Mouse (Mus musculus) lung, postnatal 0 days (tissue): ENCODE measurements around the gene Sap30bp. TPM values are rescaled to one million over a fixed set of nuclear protein-coding genes. Genes with fewer than 3 reads are reported as not detected.

Experiments
- ATAC-seq: fragments of 200-750 bp; cut with Nextera tagmentation; 2 replicates; pipeline ENCODE4 v1.8.0; 2017; ENCODE audit warnings: moderate library complexity
- DNase-seq: peaks from one replicate; pipeline ENCODE4 v3.0.0-alpha.2; 2016; ENCODE audit warnings: low spot score
- H3K27ac ChIP-seq: fragments of 300-500 bp; sonication (generic); 2 replicates; pipeline ENCODE4 v1.5.1; 2014; ENCODE audit warnings: antibody characterized with exemption, mild to moderate bottlenecking, low read length, mixed read lengths
- H3K27me3 ChIP-seq: fragments of 300-500 bp; sonication (generic); replicated peaks from 2 replicates; pipeline ENCODE4 v1.6.1; 2014; ENCODE audit warnings: low read length, mixed read lengths; ENCODE audit not compliant: insufficient read depth
- H3K36me3 ChIP-seq: fragments of 300-500 bp; sonication (generic); 2 replicates; pipeline ENCODE4 v1.6.1; 2014; ENCODE audit warnings: low read length, mixed read lengths; ENCODE audit not compliant: insufficient read depth
- H3K4me1 ChIP-seq: fragments of 300-500 bp; sonication (generic); 2 replicates; pipeline ENCODE4 v1.6.1; 2014; ENCODE audit warnings: antibody characterized with exemption, low read depth, low read length, mixed read lengths; ENCODE audit not compliant: insufficient read depth
- H3K4me2 ChIP-seq: fragments of 300-500 bp; sonication (generic); replicated peaks from 2 replicates; pipeline ENCODE4 v1.6.1; 2014; ENCODE audit warnings: low read depth, mild to moderate bottlenecking, low read length, moderate library complexity, mixed read lengths
- H3K4me3 ChIP-seq: fragments of 300-500 bp; sonication (generic); 2 replicates; pipeline ENCODE4 v1.5.1; 2014; ENCODE audit warnings: low read depth, low read length
- H3K9ac ChIP-seq: fragments of 300-500 bp; sonication (generic); replicated peaks from 2 replicates; pipeline ENCODE4 v1.6.1; 2014; ENCODE audit warnings: low read depth, mild to moderate bottlenecking
- H3K9me3 ChIP-seq: fragments of 300-500 bp; sonication (generic); 2 replicates; pipeline ENCODE4 v1.6.1; 2016; ENCODE audit warnings: low read length, mixed read lengths
- CTCF ChIP-seq: IDR thresholded peaks from 2 replicates; pipeline ENCODE4 v1.5.1; 2016; ENCODE audit warnings: antibody characterized with exemption, mild to moderate bottlenecking
- EP300 ChIP-seq: IDR thresholded peaks from 2 replicates; pipeline ENCODE4 v1.6.1; 2016; ENCODE audit warnings: antibody characterized with exemption, mild to moderate bottlenecking, control low read depth
- WGBS: fragments of 180-500 bp; shearing (Covaris S2); extraction: QIAGEN DNeasy Blood & Tissue Kit; methylation state at CpG from one replicate; pipeline ENCODE4 v1.1.7; 2014; 5-methylcytosine and 5-hydroxymethylcytosine counted together
- polyA plus RNA-seq: library from polyadenylated mRNA; unstranded; fragments of >200 nt; fragmentation: Nextera tagmentation; extraction: Ambion mirVana; gene quantifications from 2 replicates; pipeline ENCODE4 v1.2.1, GENCODE M21; 2015

The Sap30bp gene
- polyA plus RNA-seq, 1 experiment from 2014 or later: 22.8 TPM

DNA sequence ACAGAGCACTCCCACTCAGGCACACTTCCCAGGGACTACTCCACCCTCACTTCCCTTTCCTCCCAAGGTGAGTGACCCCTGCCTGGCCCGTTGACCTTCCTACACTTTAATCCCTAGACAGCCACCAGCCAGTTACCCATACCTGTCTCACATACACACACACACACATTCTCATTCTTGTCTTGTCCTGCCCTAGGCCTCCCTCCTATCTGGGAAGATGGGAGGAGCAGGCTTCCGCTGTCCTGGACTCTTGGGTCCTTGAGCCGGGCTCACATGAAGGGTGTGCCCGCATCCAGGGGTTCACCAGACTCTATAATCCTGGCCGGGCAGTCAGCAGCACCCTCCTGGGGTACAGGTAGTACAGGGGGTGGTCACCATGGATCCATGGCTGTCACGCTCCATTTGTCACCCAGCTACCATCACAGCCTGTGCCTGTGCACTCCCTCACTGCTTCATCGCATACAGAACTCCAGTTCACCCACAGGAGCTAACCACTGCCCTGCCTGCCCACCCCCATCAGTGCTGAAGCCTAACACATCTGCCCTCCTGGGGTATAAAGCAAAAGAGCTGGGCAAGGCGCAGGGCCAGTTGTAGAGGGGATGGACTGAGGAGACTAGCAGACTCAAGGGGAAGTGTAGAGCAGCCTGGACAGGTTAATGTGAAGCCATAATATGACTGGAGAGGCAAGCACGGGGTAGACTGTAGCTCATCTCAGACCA lies 72.8 kb downstream of the Sap30bp start:
- Histone ChIP-seq H3K9ac (no peak overlapping the region), H3K4me3 (no peak overlapping the region), H3K9me3 (no peaks in the 10 kb centered on the region), H3K27ac (no peak overlapping the region), H3K36me3 (0 out of 2 replicates have a peak, but pooled peaks cover 9% of the 10 kb centered on the region), H3K4me1 (peaks cover 7% of the 10 kb centered on the region; the same call in 1 of the 2 replicates), H3K4me2 (peak overlapping the region; percentile 52), H3K27me3 (no peaks in the 10 kb centered on the region)
- WGBS: 68% methylated on average over 9 of the region's 9 CpGs
- TF ChIP-seq EP300 (no peak), CTCF (no peak)
- DNase-seq (peak; percentile 19), ATAC-seq (no peak)

DNA sequence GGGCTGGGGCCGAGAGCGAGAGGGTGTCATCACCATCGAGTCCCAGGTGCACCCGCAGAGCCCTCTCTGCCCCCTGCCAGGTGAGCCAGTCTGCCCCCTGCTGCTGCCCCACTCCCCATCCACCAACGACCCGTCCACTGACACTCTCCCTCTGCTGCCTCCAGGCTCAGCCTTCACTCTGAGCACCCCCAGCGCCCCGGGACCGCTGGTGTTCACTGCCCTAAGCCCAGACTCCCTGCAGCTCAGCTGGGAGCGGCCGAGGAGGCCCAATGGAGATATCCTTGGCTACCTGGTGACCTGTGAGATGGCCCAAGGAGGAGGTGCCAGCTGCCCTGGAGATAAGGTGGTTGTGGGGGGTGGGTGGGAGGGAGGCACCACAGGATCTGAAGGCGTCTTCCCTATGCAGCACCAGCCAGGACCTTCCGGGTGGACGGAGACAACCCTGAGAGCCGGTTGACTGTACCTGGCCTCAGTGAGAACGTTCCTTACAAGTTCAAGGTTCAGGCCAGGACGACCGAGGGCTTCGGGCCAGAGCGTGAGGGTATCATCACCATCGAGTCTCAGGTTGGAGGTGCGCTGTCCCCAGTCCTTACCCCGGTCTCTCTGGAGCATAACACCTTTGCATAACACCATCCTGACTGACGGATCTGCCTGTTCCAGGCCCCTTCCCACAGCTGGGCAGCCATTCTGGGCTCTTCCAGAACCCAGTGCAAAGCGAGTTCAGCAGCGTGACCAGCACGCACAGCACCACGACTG lies 74.2 kb downstream of the Sap30bp start:
- DNase-seq: no peak
- TF ChIP-seq EP300: no peak
- Histone ChIP-seq H3K4me1 (peaks cover 7% of the 10 kb centered on the region; the same call in 1 of the 2 replicates), H3K9ac (no peak overlapping the region), H3K36me3 (0 out of 2 replicates have a peak, but pooled peaks cover 9% of the 10 kb centered on the region), H3K4me2 (no peak overlapping the region), H3K27ac (no peak overlapping the region), H3K9me3 (no peaks in the 10 kb centered on the region), H3K4me3 (no peak overlapping the region), H3K27me3 (no peaks in the 10 kb centered on the region)
- WGBS: 85% methylated on average over 28 of the region's 28 CpGs
- no peak for ATAC-seq

DNA sequence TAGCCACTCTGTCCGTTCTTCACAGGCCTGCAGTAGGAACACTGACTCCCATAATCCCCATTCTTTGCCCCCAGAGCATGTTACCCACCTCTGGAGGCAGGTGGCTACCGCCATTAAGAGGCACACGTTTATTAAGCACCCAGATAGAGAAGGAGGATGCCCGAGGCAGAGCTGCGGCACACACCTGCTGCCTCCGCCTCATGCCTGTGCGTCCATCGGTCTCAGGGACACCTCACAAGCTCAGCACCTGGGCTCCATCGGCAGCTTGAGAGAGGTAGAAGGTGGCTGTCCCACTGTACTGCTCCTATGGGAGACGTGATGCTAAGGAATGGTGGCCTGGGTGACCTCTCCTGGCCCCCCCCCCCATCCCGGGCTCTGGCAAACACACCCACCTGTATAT lies 75.3 kb downstream of the Sap30bp start:
- Histone ChIP-seq H3K4me3 (no peak overlapping the region), H3K9ac (no peak overlapping the region), H3K27ac (no peak overlapping the region), H3K9me3 (no peaks in the 10 kb centered on the region), H3K4me2 (no peak overlapping the region), H3K36me3 (0 out of 2 replicates have a peak, but pooled peaks cover 9% of the 10 kb centered on the region), H3K27me3 (no peaks in the 10 kb centered on the region), H3K4me1 (peaks cover 9% of the 10 kb centered on the region; the same call in 1 of the 2 replicates)
- DNase-seq: no peak
- no peak for ATAC-seq
- WGBS: 86% methylated on average over 11 of the region's 11 CpGs
- no peak for TF ChIP-seq EP300
- no peak for TF ChIP-seq CTCF

DNA sequence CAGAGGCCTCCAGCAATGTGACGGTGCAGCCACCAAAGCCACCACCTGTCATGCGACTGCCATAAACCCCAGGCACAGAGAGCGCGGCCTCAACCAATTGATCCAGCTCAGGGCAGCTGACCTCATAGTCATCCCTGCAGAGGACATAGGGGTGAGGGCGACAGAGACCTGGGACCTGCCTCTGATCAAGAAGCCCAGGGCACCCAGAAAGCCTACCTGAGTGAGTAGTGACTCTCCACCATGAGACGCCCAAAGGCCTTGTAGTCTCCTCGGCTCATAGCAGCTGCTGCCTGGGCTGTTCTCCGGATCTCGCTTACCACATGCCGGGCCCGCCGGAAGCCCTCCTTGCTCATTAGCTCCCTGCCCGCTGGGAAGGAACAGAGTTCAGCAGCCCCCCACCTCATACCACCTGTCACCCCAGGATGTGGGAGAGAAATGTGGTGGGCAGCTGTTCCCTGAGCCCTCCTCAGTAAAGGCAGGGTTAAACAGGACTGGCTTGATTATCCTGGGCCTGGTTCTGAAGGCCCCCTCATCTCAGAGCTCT lies 75.8 kb downstream of the Sap30bp start:
- Histone ChIP-seq H3K9ac (no peak overlapping the region), H3K36me3 (0 out of 2 replicates have a peak, but pooled peaks cover 9% of the 10 kb centered on the region), H3K4me2 (no peak overlapping the region), H3K9me3 (no peaks in the 10 kb centered on the region), H3K27me3 (no peaks in the 10 kb centered on the region), H3K4me1 (peaks cover 9% of the 10 kb centered on the region; the same call in 1 of the 2 replicates), H3K4me3 (no peak overlapping the region), H3K27ac (no peak overlapping the region)
- TF ChIP-seq CTCF (no peak), EP300 (no peak)
- no peak for ATAC-seq
- 90% methylated on average over 13 of the region's 13 CpGs for WGBS
- no peak for DNase-seq

DNA sequence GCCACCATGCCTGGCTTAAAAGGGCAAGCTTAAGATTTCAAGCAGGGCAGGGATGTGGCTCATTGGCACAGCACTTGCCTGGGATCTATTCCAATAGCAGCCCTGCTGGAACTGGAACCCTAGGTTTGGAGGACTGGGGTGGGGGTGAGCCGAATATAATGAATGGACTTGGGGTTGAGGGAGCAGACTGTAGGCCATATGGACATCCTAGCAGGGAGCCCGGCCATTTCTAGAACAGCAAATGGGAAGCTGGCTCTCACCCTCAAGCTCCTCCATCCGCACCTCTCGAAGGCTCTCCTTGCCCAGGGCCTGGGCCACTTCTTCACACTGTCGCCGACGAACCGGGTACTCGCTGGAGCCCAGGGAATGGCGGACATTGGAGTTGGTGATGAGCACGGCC lies 76.6 kb downstream of the Sap30bp start:
- Histone ChIP-seq H3K9ac (no peak overlapping the region), H3K9me3 (no peaks in the 10 kb centered on the region), H3K27ac (no peak overlapping the region), H3K4me3 (no peak overlapping the region), H3K27me3 (no peaks in the 10 kb centered on the region), H3K36me3 (0 out of 2 replicates have a peak, but pooled peaks cover 9% of the 10 kb centered on the region), H3K4me2 (no peak overlapping the region), H3K4me1 (peaks cover 9% of the 10 kb centered on the region; the same call in 1 of the 2 replicates)
- no peak for DNase-seq
- ATAC-seq: no peak
- 94% methylated on average over 11 of the region's 11 CpGs for WGBS
- TF ChIP-seq EP300 (no peak), CTCF (no peak)

DNA sequence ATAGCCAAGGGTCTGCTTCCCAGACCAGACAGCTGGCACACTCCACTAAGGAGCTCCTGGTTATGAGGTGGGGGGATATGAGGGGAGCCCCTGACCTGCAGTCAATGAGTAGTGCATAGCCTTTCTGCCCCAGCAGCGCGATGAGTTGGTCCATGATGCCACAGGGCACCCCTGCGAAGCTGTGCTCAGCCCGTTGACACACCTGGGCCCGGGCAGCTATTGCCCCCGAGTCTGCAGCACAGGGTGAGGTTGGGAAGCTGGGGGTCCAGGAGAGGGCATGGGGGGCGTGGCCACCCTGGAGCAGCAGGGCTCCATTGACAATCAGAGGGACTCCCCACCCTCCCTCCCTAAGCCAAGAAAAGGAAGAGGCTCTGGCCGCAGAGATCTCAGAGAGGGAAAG lies 77.1 kb downstream of the Sap30bp start:
- Histone ChIP-seq H3K9me3 (no peaks in the 10 kb centered on the region), H3K4me3 (no peak overlapping the region), H3K4me2 (no peak overlapping the region), H3K27ac (no peak overlapping the region), H3K27me3 (no peaks in the 10 kb centered on the region), H3K4me1 (peaks cover 9% of the 10 kb centered on the region; the same call in 1 of the 2 replicates), H3K36me3 (0 out of 2 replicates have a peak, but pooled peaks cover 9% of the 10 kb centered on the region), H3K9ac (no peak overlapping the region)
- ATAC-seq (no peak), DNase-seq (no peak)
- 88% methylated on average over 8 of the region's 8 CpGs for WGBS
- TF ChIP-seq CTCF (no peak), EP300 (no peak)
